In the genomic region with DNA sequence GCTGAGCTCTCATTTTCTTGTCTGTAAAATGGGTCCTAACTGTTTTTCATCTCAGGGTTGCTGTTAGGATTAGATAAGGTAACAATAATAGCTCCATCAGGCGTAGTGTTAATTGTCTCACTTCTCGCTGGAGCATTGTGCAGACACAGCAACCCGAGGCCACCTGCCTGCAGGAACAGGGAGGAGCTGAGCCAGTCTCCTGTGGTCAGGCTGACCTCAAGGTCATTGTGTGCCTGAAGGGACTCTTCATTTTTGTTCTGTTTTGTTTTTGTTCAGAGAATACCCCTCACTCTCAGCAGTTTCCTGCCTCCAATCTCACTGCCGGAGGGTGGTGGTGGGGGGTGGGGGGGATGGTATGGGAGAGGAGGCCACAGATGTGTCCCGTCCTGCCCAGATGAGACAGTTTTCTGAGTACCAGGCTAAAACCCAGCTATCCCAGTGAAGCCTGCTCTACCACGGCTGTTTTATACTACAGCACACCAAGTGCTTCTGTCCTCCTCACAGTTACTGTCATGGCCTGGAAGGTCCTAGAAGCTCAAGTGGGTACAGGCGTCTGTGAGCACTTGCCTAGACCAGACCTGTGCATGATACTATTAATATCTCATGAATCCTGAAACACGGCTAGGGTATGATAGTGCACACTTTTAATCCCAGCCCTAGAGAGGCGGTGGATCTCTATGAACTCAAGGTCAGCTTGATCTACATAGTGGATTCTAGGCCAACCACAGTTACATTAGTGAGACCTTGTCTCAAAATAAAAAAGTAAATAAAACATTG, we compare ENCODE assay signal across 8 mouse cellular contexts. TPM values are rescaled to one million over a fixed set of nuclear protein-coding genes. Genes with fewer than 3 reads are reported as not detected.
DNase-seq lines count a peak whose midpoint lies in the region; ATAC-seq and TF ChIP-seq lines count a peak whose summit lies in the region.

No protein-coding gene starts in this region.

- no peak overlapping the region for H3K4me2 ChIP-seq in kidney, embryonic 14.5 days (replicated peaks; ENCODE audit: low read depth, low read length)
- peak overlapping the region; percentile 64 for H3K4me2 ChIP-seq in heart, embryonic 13.5 days
- H3K4me2 ChIP-seq in midbrain, embryonic 16.5 days (ENCODE audit: low read length): peak overlapping the region; percentile 25

- H3K9me3 ChIP-seq in kidney, embryonic 14.5 days (ENCODE audit: control insufficient read depth, low read length): no peaks in the 10 kb centered on the region; the same call in 1 of the 2 replicates
- no peaks in the 10 kb centered on the region for H3K9me3 ChIP-seq in heart, embryonic 13.5 days
- no peaks in the 10 kb centered on the region for H3K9me3 ChIP-seq in midbrain, embryonic 16.5 days (replicated peaks; ENCODE audit: control insufficient read depth, low read length, poor library complexity, severe bottlenecking)

- H3K4me3 ChIP-seq in kidney, adult 2 months (ENCODE audit: insufficient read depth, low read depth, low read length): no peak overlapping the region
- no peak overlapping the region for H3K4me3 ChIP-seq in kidney, embryonic 14.5 days (ENCODE audit: low read length)
- peak overlapping the region; percentile 41 for H3K4me3 ChIP-seq in heart, embryonic 13.5 days
- no peak overlapping the region for H3K4me3 ChIP-seq in midbrain, embryonic 16.5 days (ENCODE audit: low read depth, low read length)

- no peaks in the 10 kb centered on the region for H3K36me3 ChIP-seq in kidney, adult 2 months (ENCODE audit: control insufficient read depth, insufficient read depth, low read length)
- H3K36me3 ChIP-seq in kidney, embryonic 14.5 days (ENCODE audit: control insufficient read depth, insufficient read depth, low read length): no peaks in the 10 kb centered on the region
- H3K36me3 ChIP-seq in heart, embryonic 13.5 days: no peaks in the 10 kb centered on the region
- no peaks in the 10 kb centered on the region for H3K36me3 ChIP-seq in midbrain, embryonic 16.5 days (ENCODE audit: control insufficient read depth, insufficient read depth, low read length)

- no peak for ATAC-seq in kidney, embryonic 14.5 days (ENCODE audit: low FRiP score, low TSS enrichment)
- peak; percentile 28; the same call in 1 of the 2 replicates for ATAC-seq in heart, embryonic 13.5 days (ENCODE audit: extremely low read depth, insufficient number of reproducible peaks, low FRiP score, low TSS enrichment)
- no peak for ATAC-seq in midbrain, embryonic 16.5 days

- no peaks in the 10 kb centered on the region for H3K27me3 ChIP-seq in kidney, adult 2 months (replicated peaks; ENCODE audit: control insufficient read depth, insufficient read depth, low read length)
- H3K27me3 ChIP-seq in kidney, embryonic 14.5 days (ENCODE audit: control insufficient read depth, insufficient read depth, low read length): no peaks in the 10 kb centered on the region
- no peaks in the 10 kb centered on the region for H3K27me3 ChIP-seq in heart, embryonic 13.5 days (replicated peaks)
- H3K27me3 ChIP-seq in midbrain, embryonic 16.5 days (ENCODE audit: control insufficient read depth, insufficient read depth, low read depth, low read length): no peaks in the 10 kb centered on the region

- TF ChIP-seq CTCF in kidney, adult 2 months (conservative IDR thresholded peaks at IDR 0.05; ENCODE audit: insufficient read depth, insufficient read length, low read depth, low read length): no peak

- 50% methylated on average over 9 of the region's 9 CpGs for whole genome bisulfite sequencing in kidney, adult 2 months
- 33% methylated on average over 9 of the region's 9 CpGs for WGBS in kidney, embryonic 14.5 days
- WGBS in heart, embryonic 13.5 days: 20% methylated on average over 9 of the region's 9 CpGs
- 19% methylated on average over 9 of the region's 9 CpGs for WGBS in midbrain, embryonic 16.5 days

- TF ChIP-seq POLR2A in kidney, adult 2 months (IDR thresholded peaks at IDR 0.05; ENCODE audit: low read depth, low read length): no peak

- no peak overlapping the region for H3K27ac ChIP-seq in kidney, adult 2 months (ENCODE audit: insufficient read depth, low read depth, low read length)
- no peak overlapping the region for H3K27ac ChIP-seq in kidney, embryonic 14.5 days (ENCODE audit: low read depth, low read length)
- peak overlapping the region; percentile 99 for H3K27ac ChIP-seq in heart, embryonic 13.5 days (replicated peaks)
- 0 out of 2 replicates have a peak overlapping the region, but pooled peaks have one; percentile 28 for H3K27ac ChIP-seq in midbrain, embryonic 16.5 days (ENCODE audit: low read length)

- DNase-seq in kidney, adult 2 months: peak; percentile 31
- DNase-seq in cerebellum, adult 18-20 months: peak; percentile 62 to 66
- no peak for DNase-seq in layer of hippocampus, postnatal 36 days
- DNase-seq in urinary bladder, adult 18-20 months (ENCODE audit: low spot score in 2 of 2): no peak
- no peak for DNase-seq in MN1 (ENCODE audit: low spot score)

- H3K9ac ChIP-seq in kidney, embryonic 14.5 days (ENCODE audit: low read depth, low read length): no peak overlapping the region
- peak overlapping the region; percentile 77 for H3K9ac ChIP-seq in heart, embryonic 13.5 days
- H3K9ac ChIP-seq in midbrain, embryonic 16.5 days (ENCODE audit: low read depth, low read length): no peak overlapping the region

- 0 out of 2 replicates have a peak, but pooled peaks cover 2% of the 10 kb centered on the region for H3K4me1 ChIP-seq in kidney, adult 2 months (ENCODE audit: control insufficient read depth, insufficient read depth, low read length)
- H3K4me1 ChIP-seq in kidney, embryonic 14.5 days (ENCODE audit: control insufficient read depth, insufficient read depth, low read length): no peaks in the 10 kb centered on the region
- H3K4me1 ChIP-seq in heart, embryonic 13.5 days: peaks cover 67% of the 10 kb centered on the region
- peaks cover 11% of the 10 kb centered on the region for H3K4me1 ChIP-seq in midbrain, embryonic 16.5 days (ENCODE audit: control insufficient read depth, insufficient read depth, low read length)

RNA-seq across cellular contexts. Expression of a gene that starts 23.9 kb away (rescaled TPM):
- not detected in 2 replicates for polyA plus RNA-seq in kidney, adult 2 months (2012; rRNA removed)
- not detected in 2 replicates for polyA plus RNA-seq in kidney, embryonic 14.5 days (2014; fragmentation: Nextera tagmentation; extraction: Ambion mirVana)
- 0.41 TPM in 1 of 2 replicates, not detected in the other for polyA plus RNA-seq in heart, embryonic 13.5 days (2015; fragmentation: Nextera tagmentation; extraction: Ambion mirVana)
- not detected in 2 replicates for polyA plus RNA-seq in midbrain, embryonic 16.5 days (2015; fragmentation: Nextera tagmentation; extraction: Ambion mirVana)
- total RNA-seq in layer of hippocampus, postnatal 36 days (2021): not detected

RNA-seq across cellular contexts. Expression of a gene that starts 42.4 kb away (rescaled TPM):
- polyA plus RNA-seq in kidney, adult 2 months (2012; rRNA removed): 6.8 and 8.3 TPM in 2 replicates
- polyA plus RNA-seq in kidney, embryonic 14.5 days (2014; fragmentation: Nextera tagmentation; extraction: Ambion mirVana): 80.5 and 102 TPM in 2 replicates
- polyA plus RNA-seq in heart, embryonic 13.5 days (2015; fragmentation: Nextera tagmentation; extraction: Ambion mirVana): 99.8 and 100 TPM in 2 replicates
- polyA plus RNA-seq in midbrain, embryonic 16.5 days (2015; fragmentation: Nextera tagmentation; extraction: Ambion mirVana): 78.6 and 79.6 TPM in 2 replicates
- total RNA-seq in layer of hippocampus, postnatal 36 days (2021): 10 to 100 TPM; 35.9 to 37.3 TPM

RNA-seq across cellular contexts. Expression of a gene that starts 53.9 kb away (rescaled TPM):
- 4.2 and 5.9 TPM in 2 replicates for polyA plus RNA-seq in kidney, adult 2 months (2012; rRNA removed)
- 9.3 and 11.0 TPM in 2 replicates for polyA plus RNA-seq in kidney, embryonic 14.5 days (2014; fragmentation: Nextera tagmentation; extraction: Ambion mirVana)
- polyA plus RNA-seq in heart, embryonic 13.5 days (2015; fragmentation: Nextera tagmentation; extraction: Ambion mirVana): 21.8 and 23.7 TPM in 2 replicates
- 0.67 and 1.4 TPM in 2 replicates for polyA plus RNA-seq in midbrain, embryonic 16.5 days (2015; fragmentation: Nextera tagmentation; extraction: Ambion mirVana)
- 1 to 10 TPM; 1.6 to 1.8 TPM for total RNA-seq in layer of hippocampus, postnatal 36 days (2021)

Comparison
In these comparisons a context has a peak if more than half of its experiments do, and no peak if none do; other contexts are left out.
1. DNase-seq: peak in kidney, adult 2 months (single experiment) and cerebellum, adult 18-20 months (2 of 2); none in layer of hippocampus, postnatal 36 days (0 of 2), urinary bladder, adult 18-20 months (0 of 2) and MN1 (single experiment).
2. H3K27ac ChIP-seq: peak in heart, embryonic 13.5 days (single experiment) and midbrain, embryonic 16.5 days (single experiment); none in kidney, adult 2 months (single experiment) and kidney, embryonic 14.5 days (single experiment).